Mouse (Mus musculus): ENCODE data around the gene Lyve1. TPM values are rescaled to one million over a fixed set of nuclear protein-coding genes. Genes with fewer than 3 reads are reported as not detected.

The Lyve1 gene
- total RNA-seq, 2 experiments from 2014 or later = 1.3 to 2.5 TPM

GRCm38 (mm10) chr7:110809585-110810557 lies 53.2 kb downstream of the Lyve1 start:
- no peak for DNase-seq

GRCm38 (mm10) chr7:110808962-110809361 lies 54.1 kb downstream of the Lyve1 start:
- DNase-seq = no peak

- DNase-seq = no peak
Observed at GRCm38 (mm10) chr7:110807460-110808030, 55.5 kb downstream of the Lyve1 start.

- DNase-seq = peak; percentile 47 to 57
Observed at GRCm38 (mm10) chr7:110804266-110804665, 58.8 kb downstream of the Lyve1 start.

GRCm38 (mm10) chr7:110803131-110803530 lies 59.9 kb downstream of the Lyve1 start:
- DNase-seq = no peak

- DNase-seq = peak; percentile 78 to 84
Observed at GRCm38 (mm10) chr7:110801028-110801427, 62.0 kb downstream of the Lyve1 start.

Small RNA genes lying within 50 kb of the gene (microRNA-seq; reads per million reads assigned to microRNA genes)
- 0 reads per million in 2 experiments for gene Gm47282

Other genes with a start within 250 kb of the Lyve1 start
- gene Sbf2, start 248.3 kb downstream of the Lyve1 start, total RNA-seq (2021) = 10 to 100 TPM; 71.2 to 91.3 TPM
- 1 to 10 TPM; 1.8 to 2.4 TPM for gene Adm, start 235.6 kb downstream of the Lyve1 start, total RNA-seq (2021)
- 10 to 100 TPM; 20.1 to 23.1 TPM for gene Ampd3, start 95.0 kb downstream of the Lyve1 start, total RNA-seq (2021)
- 10 to 100 TPM; 75.3 to 87.6 TPM for gene Rnf141, start 18.8 kb downstream of the Lyve1 start, total RNA-seq (2021)
- gene Mrvi1, start 119.2 kb upstream of the Lyve1 start, total RNA-seq (2021) = 1 to 10 TPM; 1.3 to 2.7 TPM
- gene Ctr9, start 165.7 kb upstream of the Lyve1 start, total RNA-seq (2021) = 10 to 100 TPM; 50.0 to 56.7 TPM
- gene Eif4g2, start 219.8 kb upstream of the Lyve1 start, total RNA-seq (2021) = 100 to 1,000 TPM; 665 to 701 TPM

Data from layer of hippocampus, postnatal 36 days (tissue).